Mouse (Mus musculus): Measurements from ENCODE around the gene Stab2. TPM values are rescaled to one million over a fixed set of nuclear protein-coding genes. Genes with fewer than 3 reads are reported as not detected.

Stab2 gene
- total and polyA plus RNA-seq, 3 experiments: 0.09 TPM; not detected in 2

DNA sequence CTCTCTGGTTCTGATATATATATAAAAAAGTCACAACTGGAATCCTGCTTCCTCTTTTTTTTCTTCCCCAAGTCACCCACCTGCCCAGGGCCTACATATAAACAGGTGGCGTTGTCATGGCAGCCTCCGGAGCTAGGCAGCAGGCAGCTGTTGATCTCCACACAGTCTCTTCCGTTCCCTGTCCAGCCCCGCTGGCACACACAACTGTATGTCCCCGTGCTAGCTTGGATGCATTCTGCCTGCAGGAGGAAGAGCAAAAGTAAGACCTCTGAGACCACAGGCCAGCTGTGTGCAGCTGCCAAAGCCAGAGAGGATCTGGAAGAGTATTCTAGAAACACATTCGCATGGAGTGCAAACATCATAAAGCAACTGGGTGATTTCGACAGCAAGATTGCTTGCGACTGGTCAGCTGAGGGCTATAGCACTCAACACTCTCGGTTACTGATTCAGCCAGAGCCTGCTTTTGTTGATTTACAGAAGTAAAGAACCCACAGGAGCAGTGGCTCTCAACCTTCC lies 74.6 kb downstream of the Stab2 start (continued):
- TF ChIP-seq ZKSCAN1 (IDR thresholded peaks at IDR 0.05; ENCODE audit: borderline replicate concordance, low read depth, low read length) (no peak), MAZ (IDR thresholded peaks at IDR 0.05; ENCODE audit: low read depth, low read length) (no peak), E2F4 (IDR thresholded peaks at IDR 0.05; ENCODE audit: insufficient replicate concordance, low read depth, low read length) (no peak), TBP (conservative IDR thresholded peaks at IDR 0.05; ENCODE audit: low read depth, low read length) (no peak), MAFK (IDR thresholded peaks at IDR 0.05; ENCODE audit: insufficient replicate concordance, low read length) (no peak), KAT2A (IDR thresholded peaks at IDR 0.05; ENCODE audit: insufficient replicate concordance, low read length) (no peak), ETS1 (conservative IDR thresholded peaks at IDR 0.05; ENCODE audit: low read depth, low read length) (0 out of 2 replicates have a peak, but pooled peaks have one; percentile 14), EP300 (IDR thresholded peaks at IDR 0.05; ENCODE audit: low read length) (peak; percentile 61; the same call in 1 of the 2 replicates)

DNA sequence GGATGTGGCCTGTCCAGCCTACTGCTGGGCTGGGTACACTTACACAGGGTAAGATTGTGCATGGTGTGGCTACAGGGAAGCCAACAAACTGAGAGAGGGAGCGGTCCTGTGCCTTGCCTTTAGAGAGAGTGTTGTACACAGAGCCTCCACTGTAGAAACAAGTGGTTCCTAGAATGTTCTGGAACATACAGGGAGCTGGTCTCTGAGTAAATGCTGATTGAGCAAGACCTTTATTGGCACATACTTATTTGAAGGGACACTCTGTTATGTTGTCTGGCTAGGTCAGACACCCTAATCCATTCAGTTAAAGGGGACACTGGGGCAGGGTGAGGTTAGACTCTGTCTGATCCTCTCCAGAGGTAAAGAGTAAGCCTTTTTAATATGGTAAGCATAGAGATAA lies 84.2 kb downstream of the Stab2 start:
- no peak for TF ChIP-seq CTCF (conservative IDR thresholded peaks at IDR 0.05 in 1 of 2, IDR thresholded peaks at IDR 0.05 in 1 of 2; ENCODE audit: low read depth in 2 of 2, low read length in 2 of 2)
- TF ChIP-seq JUN (IDR thresholded peaks at IDR 0.05; ENCODE audit: insufficient read depth, low read depth, low read length): no peak
- TF ChIP-seq HCFC1 (IDR thresholded peaks at IDR 0.05; ENCODE audit: low read depth, low read length): no peak
- no peak for TF ChIP-seq GABPA (IDR thresholded peaks at IDR 0.05; ENCODE audit: insufficient replicate concordance, low read depth, low read length)
- no peak for TF ChIP-seq E2F4 (IDR thresholded peaks at IDR 0.05; ENCODE audit: insufficient replicate concordance, low read depth, low read length)
- no peak for TF ChIP-seq MAX (IDR thresholded peaks at IDR 0.05; ENCODE audit: low read length)
- no peak for TF ChIP-seq UBTF (IDR thresholded peaks at IDR 0.05; ENCODE audit: low read depth, low read length)
- no peak for TF ChIP-seq RAD21 (IDR thresholded peaks at IDR 0.05; ENCODE audit: low read depth, low read length)
- no peak for TF ChIP-seq USF1 (IDR thresholded peaks at IDR 0.05; ENCODE audit: low read depth, low read length)
- no peak for TF ChIP-seq IRF4 (IDR thresholded peaks at IDR 0.05; ENCODE audit: low read depth, low read length)
- no peak for TF ChIP-seq RCOR1 (conservative IDR thresholded peaks at IDR 0.05; ENCODE audit: low read depth, low read length)
- no peak for TF ChIP-seq PAX5 (IDR thresholded peaks at IDR 0.05; ENCODE audit: low read length)
- TF ChIP-seq ZNF384 (IDR thresholded peaks at IDR 0.05; ENCODE audit: low read depth, low read length): no peak
- TF ChIP-seq MXI1 (IDR thresholded peaks at IDR 0.05; ENCODE audit: low read depth, low read length): no peak
- TF ChIP-seq BHLHE40 (IDR thresholded peaks at IDR 0.05; ENCODE audit: low read depth, low read length): no peak
- no peak for TF ChIP-seq SIN3A (IDR thresholded peaks at IDR 0.05; ENCODE audit: low read length)
- no peak for TF ChIP-seq MAZ (IDR thresholded peaks at IDR 0.05; ENCODE audit: low read depth, low read length)
- no peak for TF ChIP-seq NRF1 (IDR thresholded peaks at IDR 0.05; ENCODE audit: low read depth, low read length)
- TF ChIP-seq USF2 (conservative IDR thresholded peaks at IDR 0.05; ENCODE audit: low read depth, low read length): no peak
- dilution Hi-C loops (cut with MboI; ENCODE audit: extremely low pct_ligation_motif_present, extremely low pct_unique_long_range_greater_than_20kb, low sequenced_read_pairs): no loop called here
- Histone ChIP-seq H3K36me3 (replicated peaks in 1 of 2; ENCODE audit: control insufficient read depth in 1 of 2, insufficient read depth in 1 of 2, low read length in 1 of 2) (no peaks in the 10 kb centered on the region), H3K27me3 (replicated peaks) (no peaks in the 10 kb centered on the region), H3K9ac (ENCODE audit: insufficient read depth, low read depth) (no peak overlapping the region), H3K9me3 (replicated peaks; ENCODE audit: low read length) (no peaks in the 10 kb centered on the region), H3K79me2 (replicated peaks; ENCODE audit: control insufficient read depth, extremely low read depth, insufficient read depth, poor library complexity, severe bottlenecking) (no peaks in the 10 kb centered on the region), H3K4me2 (ENCODE audit: insufficient read depth, low read depth, poor library complexity, severe bottlenecking) (no peak overlapping the region), H3K4me3 (replicated peaks in 1 of 3; ENCODE audit: low read depth in 2 of 3, low read length in 2 of 3, poor library complexity in 1 of 3) (no peak overlapping the region), H3K27ac (ENCODE audit: insufficient read depth, low read depth) (no peak overlapping the region), H3K4me1 (ENCODE audit: control insufficient read depth in 1 of 2, insufficient read depth in 2 of 2) (no peaks in the 10 kb centered on the region)
- in situ Hi-C loops (cut with MboI; ENCODE audit: low pct_ligation_motif_present, low pct_unique_long_range_greater_than_20kb, low sequenced_read_pairs): no loop called here
- no peak for DNase-seq (ENCODE audit: extremely low read depth)
